19 mouse cellular contexts compared by ENCODE assay signal in the genomic region with DNA sequence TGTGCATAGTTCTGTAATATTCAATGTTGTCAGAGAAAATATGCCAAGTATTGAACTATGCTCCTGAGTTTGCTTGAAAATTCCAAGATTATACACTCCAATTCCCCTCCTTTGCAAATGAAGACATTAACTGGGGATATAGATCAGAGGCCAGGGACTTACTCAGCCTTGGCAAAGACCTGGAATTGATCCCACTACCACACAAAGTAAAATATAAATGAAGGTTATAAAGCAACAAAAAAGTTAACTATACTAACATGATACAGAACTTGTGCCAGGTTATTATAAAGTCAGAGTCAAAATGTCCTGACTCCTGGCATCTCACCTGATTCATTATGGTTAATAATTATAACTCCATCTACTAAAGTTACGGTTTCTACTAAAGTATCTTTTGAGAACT. TPM values are rescaled to one million over a fixed set of nuclear protein-coding genes. Genes with fewer than 3 reads are reported as not detected.
DNase-seq lines count a peak whose midpoint lies in the region; ATAC-seq and TF ChIP-seq lines count a peak whose summit lies in the region.
"Had no signal": no experiment of that assay in that cellular context is flagged by ENCODE, and none has a peak within 500 bp of the region (broad histone marks: within the 10 kb centered on the region; RNA-seq: fewer than 3 reads in every experiment).

No protein-coding gene starts in this region.

- no peak overlapping the region for H3K4me2 ChIP-seq in kidney, embryonic 16.5 days (replicated peaks; ENCODE audit: low read depth, low read length)

- H3K27me3 ChIP-seq in kidney, adult 2 months (replicated peaks; ENCODE audit: control insufficient read depth, insufficient read depth, low read length), result no peaks in the 10 kb centered on the region
- H3K27me3 ChIP-seq in kidney, embryonic 16.5 days (ENCODE audit: insufficient read depth, low read length), result no peaks in the 10 kb centered on the region
- H3K27me3 ChIP-seq: CH12.LX, Patski had no signal

- H3K4me3 ChIP-seq in kidney, adult 2 months (ENCODE audit: insufficient read depth, low read depth, low read length), result no peak overlapping the region
- H3K4me3 ChIP-seq in kidney, embryonic 16.5 days (ENCODE audit: low read length), result no peak overlapping the region

- TF ChIP-seq CTCF in kidney, adult 2 months (conservative IDR thresholded peaks at IDR 0.05; ENCODE audit: insufficient read depth, insufficient read length, low read depth, low read length), result no peak

- H3K4me1 ChIP-seq in kidney, adult 2 months (ENCODE audit: control insufficient read depth, insufficient read depth, low read length), result peaks cover 26% of the 10 kb centered on the region
- peaks cover 28% of the 10 kb centered on the region for H3K4me1 ChIP-seq in kidney, embryonic 16.5 days (ENCODE audit: insufficient read depth, low read length)

- no peak for TF ChIP-seq POLR2A in kidney, adult 2 months (IDR thresholded peaks at IDR 0.05; ENCODE audit: low read depth, low read length)

- H3K9ac ChIP-seq in kidney, embryonic 16.5 days (replicated peaks; ENCODE audit: low read length), result no peak overlapping the region

- DNase-seq in kidney, adult 2 months, result peak; percentile 61
- DNase-seq in kidney, adult 9 months, result peak; percentile 64
- no peak for DNase-seq in kidney, postnatal 36 days
- DNase-seq: adrenal gland, adult 2 months; adrenal gland, adult 8-10 months; adrenal gland, postnatal 10 days; adrenal gland, postnatal 14 days; adrenal gland, postnatal 25 days; adrenal gland, postnatal 36 days; B cell, adult 2 months; cerebellum, adult 11 months; cerebellum, adult 11-12 months; cerebellum, adult 18-20 months had no signal

- no peak overlapping the region for H3K27ac ChIP-seq in kidney, adult 2 months (ENCODE audit: insufficient read depth, low read depth, low read length)
- H3K27ac ChIP-seq in kidney, embryonic 16.5 days (ENCODE audit: low read length), result no peak overlapping the region

- no peaks in the 10 kb centered on the region for H3K36me3 ChIP-seq in kidney, adult 2 months (ENCODE audit: control insufficient read depth, insufficient read depth, low read length)
- no peaks in the 10 kb centered on the region for H3K36me3 ChIP-seq in kidney, embryonic 16.5 days (ENCODE audit: insufficient read depth, low read length)
- H3K36me3 ChIP-seq: G1E had no signal

- no peaks in the 10 kb centered on the region for H3K9me3 ChIP-seq in kidney, embryonic 16.5 days (ENCODE audit: low read length)

- no peak for ATAC-seq in kidney, embryonic 16.5 days (ENCODE audit: low FRiP score, low TSS enrichment)
- ATAC-seq: activated CD4-positive, CD25-positive, alpha-beta regulatory T cell, adult 4 months; CD4-positive, CD25-positive, alpha-beta regulatory T cell, adult 4 months; Patski had no signal

- WGBS in kidney, adult 2 months, result 38% methylated on average over 1 of the region's 1 CpGs
- 65% methylated on average over 1 of the region's 1 CpGs for WGBS in kidney, embryonic 16.5 days

RNA-seq across cellular contexts. Expression of a gene that starts 18.6 kb away (rescaled TPM):
- polyA plus RNA-seq in kidney, adult 2 months (2012; rRNA removed), result 54.0 and 60.1 TPM in 2 replicates
- polyA plus RNA-seq in kidney, embryonic 16.5 days (2015; fragmentation: Nextera tagmentation; extraction: Ambion mirVana), result 6.3 and 7.0 TPM in 2 replicates
- polyA plus RNA-seq: CD4-positive, CD25-positive, alpha-beta regulatory T cell, adult 4 months; G1E had no signal

Comparison
In these comparisons a context has a peak if more than half of its experiments do, and no peak if none do; other contexts are left out.
1. DNase-seq: peak in kidney, adult 2 months (single experiment) and kidney, adult 9 months (single experiment); none in kidney, postnatal 36 days (0 of 2).